Mouse (Mus musculus) CD4-positive, CD25-positive, alpha-beta regulatory T cell, adult 4 months (primary cell): ENCODE measurements around the gene Cpsf4l. TPM values are rescaled to one million over a fixed set of nuclear protein-coding genes. Genes with fewer than 3 reads are reported as not detected.

Experiments
- ATAC-seq: one replicate; pipeline ENCODE4 v1.8.0; 2017
- polyA plus RNA-seq, 2 experiments: library from polyadenylated mRNA; unstranded; fragments of 100-300 nt; shearing (Covaris generic); gene quantifications; one replicate each; pipeline ENCODE4 v1.2.1; 2017

Cpsf4l gene
- polyA plus RNA-seq, 2 experiments from 2014 or later = 1.0 TPM; not detected in 1

- ATAC-seq = no peak
Observed at GRCm38 (mm10) chr11:113698013-113698545, 11.7 kb downstream of the Cpsf4l start.

DNA sequence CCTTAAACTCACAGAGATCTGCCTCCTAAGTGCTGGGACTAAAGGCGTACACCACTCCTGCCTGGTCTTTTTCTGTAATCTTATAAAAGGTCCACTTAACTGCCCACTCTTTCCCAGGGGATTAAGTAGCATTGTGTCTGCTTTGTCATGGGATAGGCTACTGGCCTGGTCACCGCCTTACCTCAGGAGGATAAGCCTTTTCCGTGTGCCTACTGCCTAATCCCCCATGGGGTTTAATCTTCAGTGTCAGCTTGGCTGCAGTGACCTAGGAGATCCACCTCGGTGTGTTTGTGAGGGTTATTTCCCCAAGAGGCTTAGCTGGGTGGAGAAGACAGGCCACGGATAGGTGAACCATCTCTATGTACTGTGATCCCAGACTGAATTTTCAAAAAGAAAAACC lies 12.2 kb downstream of the Cpsf4l start:
- no peak for ATAC-seq

- no peak for ATAC-seq
Observed at GRCm38 (mm10) chr11:113691851-113692250, 18.0 kb downstream of the Cpsf4l start.

DNA sequence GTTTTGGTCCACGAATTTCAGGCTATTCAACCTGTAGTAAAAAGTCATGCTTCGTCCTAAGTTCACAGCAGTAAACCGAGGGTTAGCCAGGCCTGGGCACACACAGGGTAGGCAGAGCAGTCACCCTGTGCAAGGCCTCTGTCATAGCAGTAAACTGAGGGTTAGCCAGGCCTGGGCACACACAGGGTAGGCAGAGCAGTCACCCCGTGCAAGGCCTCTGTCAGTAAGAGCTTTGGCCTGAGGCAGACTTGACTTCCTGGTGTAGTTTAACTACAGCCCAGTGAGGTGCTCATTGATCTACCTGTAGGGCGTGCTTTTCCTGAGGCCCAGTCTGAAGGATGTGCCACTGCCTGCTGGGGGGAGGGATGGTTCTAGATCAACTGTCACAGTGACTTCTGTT lies 18.5 kb downstream of the Cpsf4l start:
- ATAC-seq = no peak

DNA sequence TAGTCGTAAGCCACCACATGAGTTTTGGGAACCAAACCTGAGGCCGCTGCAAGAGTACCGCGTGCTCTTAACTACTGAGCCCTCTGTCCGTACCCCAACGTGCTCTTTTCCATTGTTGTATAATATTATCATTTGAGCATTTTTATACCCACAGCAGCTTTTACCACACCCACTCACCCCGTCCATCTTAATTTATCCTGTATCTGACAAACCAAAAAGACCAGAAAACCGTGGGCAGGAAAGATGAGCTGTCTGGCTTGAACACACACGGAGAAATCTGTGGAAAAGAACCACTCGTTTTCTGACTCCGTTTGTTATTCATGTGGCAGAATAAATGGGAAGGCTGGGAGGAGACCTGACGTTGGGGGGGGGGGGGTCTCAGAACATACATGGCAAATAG lies 19.3 kb downstream of the Cpsf4l start:
- no peak for ATAC-seq

GRCm38 (mm10) chr11:113687031-113687430 lies 22.8 kb downstream of the Cpsf4l start:
- ATAC-seq = no peak

DNA sequence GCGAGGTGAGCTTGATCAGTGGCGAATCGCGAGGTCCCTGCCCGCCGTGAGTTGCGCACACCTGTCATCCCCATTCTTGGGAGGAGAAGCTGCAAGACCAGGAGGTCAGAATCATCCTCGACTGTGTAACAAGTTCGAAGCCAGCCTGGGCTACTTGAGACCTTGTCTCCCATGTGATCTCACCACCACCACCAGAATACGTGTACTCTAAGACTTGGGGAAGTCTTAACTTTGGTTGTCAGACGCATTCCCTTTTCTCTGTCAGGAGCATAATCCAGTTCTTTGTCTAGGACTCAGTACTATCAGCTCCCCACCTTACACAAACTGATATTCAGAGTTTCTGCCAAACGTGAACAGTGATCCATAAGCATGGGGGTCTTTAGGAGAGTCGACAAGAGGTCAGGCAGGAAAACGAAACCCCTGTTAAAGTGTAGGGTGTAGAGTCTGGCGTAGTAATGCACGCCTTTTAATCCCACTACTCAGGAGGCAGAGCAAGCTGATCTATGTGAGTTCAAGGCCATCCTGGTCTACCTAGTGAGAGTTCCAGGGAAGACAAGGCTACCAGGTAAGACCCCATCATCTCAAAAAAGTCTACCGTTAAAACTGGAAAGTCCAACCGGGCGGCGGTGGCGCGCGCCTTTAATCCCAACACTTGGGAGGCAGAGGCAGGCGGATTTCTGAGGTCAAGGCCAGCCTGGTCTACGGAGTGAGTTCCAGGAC lies 24.9 kb downstream of the Cpsf4l start:
- peak; percentile 20 for ATAC-seq

- peak; percentile 90 for ATAC-seq
Observed at GRCm38 (mm10) chr11:113683957-113684706, 25.7 kb downstream of the Cpsf4l start, which contains the start of the genes Fam104a and D11Wsu47e. Gene Fam104a, minus strand, starts transcription at chr11:113684155. Gene D11Wsu47e, plus strand, starts transcription at chr11:113684412.

- ATAC-seq = no peak
Observed at GRCm38 (mm10) chr11:113683627-113683956, 26.2 kb downstream of the Cpsf4l start.

DNA sequence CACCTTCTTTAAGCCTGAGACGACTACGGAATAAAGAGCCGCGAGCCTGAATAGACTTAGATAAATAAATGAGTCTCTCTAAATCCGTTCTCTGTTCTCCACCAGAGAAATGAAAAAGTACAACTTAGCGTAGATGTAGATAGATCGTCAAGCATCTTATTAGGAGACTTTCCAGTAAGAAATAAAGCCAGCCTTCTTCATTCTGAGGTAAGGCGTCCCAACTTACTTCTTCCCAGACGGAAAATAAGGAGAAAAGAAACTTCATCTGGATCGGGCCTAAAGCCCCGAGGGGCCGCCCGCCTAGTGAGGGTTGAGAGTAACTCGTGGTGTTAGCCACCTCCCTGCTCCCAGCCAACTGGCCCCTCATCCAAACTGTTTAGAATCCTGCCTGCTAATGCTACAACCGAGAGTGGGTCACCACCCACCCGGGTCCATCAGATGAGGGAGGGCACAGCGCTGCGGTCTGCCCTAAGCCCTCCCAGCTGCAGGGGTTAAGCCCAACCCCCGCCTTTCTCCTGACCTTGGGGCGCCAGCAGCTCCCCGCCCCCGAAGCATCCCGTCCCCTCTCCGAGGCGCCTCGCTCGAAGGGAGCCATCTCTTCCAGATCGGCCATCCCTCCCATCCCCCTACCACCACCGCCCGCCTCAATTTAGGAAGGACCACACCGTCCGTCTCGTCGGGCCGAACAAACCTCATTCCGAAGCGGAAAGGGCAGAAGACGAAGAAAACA lies 26.8 kb downstream of the Cpsf4l start:
- peak; percentile 21 for ATAC-seq

DNA sequence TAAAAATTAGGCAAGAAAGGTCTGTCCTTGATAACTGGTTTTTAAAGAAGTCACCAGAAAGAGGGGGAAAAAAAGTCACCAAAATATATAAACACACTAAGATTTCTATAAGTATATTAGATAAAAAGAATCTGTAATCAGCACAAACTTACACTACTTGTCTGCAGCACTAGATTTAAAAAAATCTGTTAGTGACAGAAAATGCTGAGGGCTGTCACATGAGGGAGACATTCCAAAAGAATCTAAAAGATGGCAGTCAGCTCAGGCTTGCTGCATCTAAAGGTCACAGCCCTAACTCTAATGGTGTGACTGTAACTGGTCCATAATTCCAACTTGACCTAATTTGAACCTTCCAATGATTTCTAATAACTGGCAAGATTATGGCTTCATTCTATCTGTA lies 27.8 kb downstream of the Cpsf4l start:
- ATAC-seq = no peak

- no peak for ATAC-seq
Observed at GRCm38 (mm10) chr11:113680954-113681353, 28.9 kb downstream of the Cpsf4l start.

GRCm38 (mm10) chr11:113678373-113678772 lies 31.4 kb downstream of the Cpsf4l start:
- ATAC-seq = no peak

- no peak for ATAC-seq
Observed at GRCm38 (mm10) chr11:113677378-113677777, 32.4 kb downstream of the Cpsf4l start.

- ATAC-seq = no peak
Observed at GRCm38 (mm10) chr11:113676847-113677246, 33.0 kb downstream of the Cpsf4l start.

- no peak for ATAC-seq
Observed at GRCm38 (mm10) chr11:113674595-113674994, 35.2 kb downstream of the Cpsf4l start.

GRCm38 (mm10) chr11:113673614-113674013 lies 36.2 kb downstream of the Cpsf4l start:
- ATAC-seq = no peak

- ATAC-seq = no peak
Observed at GRCm38 (mm10) chr11:113669711-113670110, 40.1 kb downstream of the Cpsf4l start.

DNA sequence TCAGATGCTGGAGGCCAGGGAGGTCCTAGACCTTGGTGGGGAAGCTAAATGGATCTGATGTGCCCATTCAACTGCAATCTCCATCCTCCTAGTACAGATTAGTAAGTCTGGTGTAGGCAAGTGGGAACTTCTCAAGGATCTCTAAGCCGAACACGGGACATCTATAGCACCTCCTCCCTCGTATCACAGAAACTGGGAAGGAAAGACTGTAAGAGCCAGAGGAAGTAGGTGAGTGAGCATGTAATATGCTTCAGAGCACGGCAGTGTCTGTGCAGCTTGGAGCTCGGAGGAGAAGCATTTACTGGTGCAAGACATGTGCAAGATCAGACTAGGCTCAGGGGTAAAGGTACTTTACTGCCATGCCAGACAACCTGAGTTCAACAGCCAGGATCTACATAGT lies 41.0 kb downstream of the Cpsf4l start:
- no peak for ATAC-seq

- ATAC-seq = no peak
Observed at GRCm38 (mm10) chr11:113667704-113668103, 42.1 kb downstream of the Cpsf4l start.

GRCm38 (mm10) chr11:113667122-113667521 lies 42.7 kb downstream of the Cpsf4l start:
- ATAC-seq = no peak

- peak; percentile 80 for ATAC-seq
Observed at GRCm38 (mm10) chr11:113666648-113667047, 43.2 kb downstream of the Cpsf4l start.

DNA sequence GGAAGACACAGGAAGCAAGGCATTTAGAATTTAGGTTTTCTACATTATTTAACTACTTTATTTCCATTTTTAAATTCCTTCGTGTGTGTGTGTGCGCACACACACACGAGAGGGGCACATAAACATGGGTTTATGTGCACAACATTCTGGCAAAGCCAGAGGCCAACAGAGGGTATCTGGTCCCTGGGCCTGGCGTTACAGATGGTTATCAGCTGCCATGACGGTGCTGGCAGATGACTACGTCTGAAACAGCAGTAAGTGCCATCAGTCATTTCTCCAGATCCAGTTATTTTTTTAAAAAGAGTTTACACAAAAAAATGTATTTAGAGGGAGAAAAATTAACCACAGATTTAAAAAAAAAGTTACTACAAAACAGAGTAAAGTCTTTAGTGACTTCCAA lies 43.6 kb downstream of the Cpsf4l start:
- ATAC-seq = no peak
